Mouse (Mus musculus) brain, embryonic 14.5 days (tissue): Measurements from ENCODE around the gene Ggt5.
"Not testable (repeated sequence)": the region's sequence is repeated elsewhere in the genome, so short reads cannot be mapped to it uniquely, and the experiment has no call there.

Experiments used
- CTCF ChIP-seq: fragments of 200-500 bp; IDR thresholded peaks from 2 replicates; pipeline ENCODE4 v1.5.1; 2012; ENCODE audit warnings: inconsistent platforms, mild to moderate bottlenecking, moderate library complexity, borderline replicate concordance; ENCODE audit not compliant: insufficient read depth, insufficient read length; ENCODE audit errors: extremely low read depth
- POLR2A ChIP-seq: fragments of 200-500 bp; IDR thresholded peaks from 2 replicates; pipeline ENCODE4 v1.6.1; 2012; ENCODE audit warnings: mild to moderate bottlenecking, inconsistent platforms, borderline replicate concordance; ENCODE audit not compliant: poor library complexity, insufficient read depth, insufficient read length, severe bottlenecking; ENCODE audit errors: extremely low read depth

DNA sequence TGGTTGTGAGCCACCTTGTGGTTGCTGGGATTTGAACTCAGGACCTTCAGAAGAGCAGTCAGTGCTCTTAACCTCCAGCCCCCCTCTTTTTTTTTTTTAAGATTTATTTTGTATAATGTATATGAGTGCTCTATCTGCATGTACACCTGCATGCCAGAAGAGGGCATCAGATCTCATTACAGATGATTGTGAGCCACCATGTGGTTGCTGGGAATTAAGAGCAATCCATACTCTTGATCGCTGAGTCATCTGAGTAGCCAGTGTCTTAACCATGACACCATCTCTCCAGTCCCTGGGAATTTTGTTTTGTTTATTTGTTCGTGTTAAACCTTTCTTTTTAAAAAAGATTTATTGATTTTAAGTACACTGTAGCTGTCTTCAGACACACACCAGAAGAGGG is 22.4 kb upstream of the Ggt5 start:
- not testable (repeated sequence) for TF ChIP-seq POLR2A, CTCF
